Mouse (Mus musculus): Measurements from ENCODE around the gene Dag1. TPM values are rescaled to one million over a fixed set of nuclear protein-coding genes. Genes with fewer than 3 reads are reported as not detected.
"Not testable (repeated sequence)": the region's sequence is repeated elsewhere in the genome, so short reads cannot be mapped to it uniquely, and the experiment has no call there.

The Dag1 gene
- polyA plus RNA-seq, 1 experiment from 2014 or later = 75.1 TPM

- H3K27me3 ChIP-seq (replicated peaks) = no peaks in the 10 kb centered on the region
- H3K36me3 ChIP-seq = 0 out of 2 replicates have a peak, but pooled peaks cover 7% of the 10 kb centered on the region
- no peaks in the 10 kb centered on the region for H3K4me1 ChIP-seq (replicated peaks)
- no peak for ATAC-seq
- no peak overlapping the region for H3K4me3 ChIP-seq (replicated peaks)
- 73% methylated on average over 11 of the region's 11 CpGs for WGBS
- H3K9ac ChIP-seq = no peak overlapping the region
- no peak overlapping the region for H3K4me2 ChIP-seq (replicated peaks)
- H3K27ac ChIP-seq = no peak overlapping the region
- no peaks in the 10 kb centered on the region for H3K9me3 ChIP-seq
Observed at GRCm38 (mm10) chr9:108217936-108218543, 45.7 kb downstream of the Dag1 start.

GRCm38 (mm10) chr9:108217406-108217805, 46.4 kb downstream of the Dag1 start:
- no peaks in the 10 kb centered on the region for H3K4me1 ChIP-seq (replicated peaks)
- no peaks in the 10 kb centered on the region for H3K27me3 ChIP-seq (replicated peaks)
- H3K4me2 ChIP-seq (replicated peaks) = no peak overlapping the region
- ATAC-seq = no peak
- H3K9ac ChIP-seq = no peak overlapping the region
- no peaks in the 10 kb centered on the region for H3K9me3 ChIP-seq
- 93% methylated on average over 3 of the region's 3 CpGs for WGBS
- no peak overlapping the region for H3K4me3 ChIP-seq (replicated peaks)
- no peak overlapping the region for H3K27ac ChIP-seq
- 0 out of 2 replicates have a peak, but pooled peaks cover 7% of the 10 kb centered on the region for H3K36me3 ChIP-seq

GRCm38 (mm10) chr9:108213105-108213504, 50.7 kb downstream of the Dag1 start:
- WGBS = 61% methylated on average over 7 of the region's 7 CpGs
- H3K4me1 ChIP-seq (replicated peaks) = no peaks in the 10 kb centered on the region
- H3K9ac ChIP-seq = no peak overlapping the region
- peaks cover 21% of the 10 kb centered on the region for H3K36me3 ChIP-seq
- ATAC-seq = no peak; the same call in 1 of the 2 replicates
- no peak overlapping the region for H3K4me3 ChIP-seq (replicated peaks)
- H3K9me3 ChIP-seq = no peaks in the 10 kb centered on the region
- H3K27me3 ChIP-seq (replicated peaks) = no peaks in the 10 kb centered on the region
- H3K27ac ChIP-seq = no peak overlapping the region
- H3K4me2 ChIP-seq (replicated peaks) = no peak overlapping the region

GRCm38 (mm10) chr9:108212426-108212825, 51.3 kb downstream of the Dag1 start:
- no peaks in the 10 kb centered on the region for H3K27me3 ChIP-seq (replicated peaks)
- peaks cover 23% of the 10 kb centered on the region for H3K36me3 ChIP-seq
- no peak overlapping the region for H3K9ac ChIP-seq
- no peak overlapping the region for H3K27ac ChIP-seq
- H3K9me3 ChIP-seq = no peaks in the 10 kb centered on the region
- ATAC-seq = no peak
- H3K4me1 ChIP-seq (replicated peaks) = no peaks in the 10 kb centered on the region
- 78% methylated on average over 2 of the region's 2 CpGs for WGBS
- no peak overlapping the region for H3K4me2 ChIP-seq (replicated peaks)
- no peak overlapping the region for H3K4me3 ChIP-seq (replicated peaks)

- Histone ChIP-seq H3K4me1 (replicated peaks) (peaks cover 2% of the 10 kb centered on the region), H3K9me3 (no peaks in the 10 kb centered on the region), H3K9ac (no peak overlapping the region), H3K4me2 (replicated peaks) (no peak overlapping the region), H3K36me3 (peaks cover 26% of the 10 kb centered on the region), H3K27ac (no peak overlapping the region), H3K27me3 (replicated peaks) (no peaks in the 10 kb centered on the region), H3K4me3 (replicated peaks) (no peak overlapping the region)
- ATAC-seq = no peak
- WGBS = 83% methylated on average over 3 of the region's 3 CpGs
Observed at GRCm38 (mm10) chr9:108205571-108205901, 58.2 kb downstream of the Dag1 start.

- H3K36me3 ChIP-seq = peaks cover 26% of the 10 kb centered on the region
- H3K27ac ChIP-seq = no peak overlapping the region
- H3K27me3 ChIP-seq (replicated peaks) = no peaks in the 10 kb centered on the region
- H3K4me2 ChIP-seq (replicated peaks) = no peak overlapping the region
- H3K4me3 ChIP-seq (replicated peaks) = no peak overlapping the region
- no peak overlapping the region for H3K9ac ChIP-seq
- ATAC-seq = no peak
- 86% methylated on average over 8 of the region's 8 CpGs for WGBS
- H3K4me1 ChIP-seq (replicated peaks) = peaks cover 5% of the 10 kb centered on the region
- H3K9me3 ChIP-seq = no peaks in the 10 kb centered on the region
Observed at GRCm38 (mm10) chr9:108204884-108205570, 58.7 kb downstream of the Dag1 start.

- Histone ChIP-seq H3K27ac (no peak overlapping the region), H3K4me3 (replicated peaks) (no peak overlapping the region), H3K9me3 (no peaks in the 10 kb centered on the region), H3K4me1 (replicated peaks) (peaks cover 5% of the 10 kb centered on the region), H3K4me2 (replicated peaks) (0 out of 2 replicates have a peak overlapping the region, but pooled peaks have one; percentile 34), H3K36me3 (peaks cover 11% of the 10 kb centered on the region), H3K9ac (no peak overlapping the region), H3K27me3 (replicated peaks) (no peaks in the 10 kb centered on the region)
- ATAC-seq = no peak
- WGBS = 28% methylated on average over 13 of the region's 13 CpGs
Observed at GRCm38 (mm10) chr9:108203015-108203414, 60.7 kb downstream of the Dag1 start.

- no peaks in the 10 kb centered on the region for H3K27me3 ChIP-seq (replicated peaks)
- no peak for ATAC-seq
- 96% methylated on average over 2 of the region's 2 CpGs for WGBS
Observed at GRCm38 (mm10) chr9:108202169-108202568, 61.6 kb downstream of the Dag1 start.

GRCm38 (mm10) chr9:108201160-108201559, 62.6 kb downstream of the Dag1 start:
- Histone ChIP-seq H3K4me1 (replicated peaks) (peaks cover 14% of the 10 kb centered on the region), H3K36me3 (no peaks in the 10 kb centered on the region), H3K4me2 (replicated peaks) (peak overlapping the region; percentile 48), H3K9ac (no peak overlapping the region), H3K9me3 (no peaks in the 10 kb centered on the region), H3K4me3 (replicated peaks) (no peak overlapping the region), H3K27me3 (replicated peaks) (no peaks in the 10 kb centered on the region), H3K27ac (no peak overlapping the region)
- ATAC-seq = peak; percentile 99
- WGBS = 0% methylated on average over 13 of the region's 13 CpGs

More at GRCm38 (mm10) chr9:108202169-108202568, 61.6 kb downstream of the Dag1 start:
- no peak overlapping the region for H3K9ac ChIP-seq
- peaks cover 10% of the 10 kb centered on the region for H3K4me1 ChIP-seq (replicated peaks)
- H3K27ac ChIP-seq = no peak overlapping the region
- H3K4me3 ChIP-seq (replicated peaks) = no peak overlapping the region
- H3K4me2 ChIP-seq (replicated peaks) = no peak overlapping the region
- H3K36me3 ChIP-seq = 0 out of 2 replicates have a peak, but pooled peaks cover 4% of the 10 kb centered on the region
- H3K9me3 ChIP-seq = no peaks in the 10 kb centered on the region

GRCm38 (mm10) chr9:108198621-108199020, 65.1 kb downstream of the Dag1 start:
- no peaks in the 10 kb centered on the region for H3K36me3 ChIP-seq
- no peak for ATAC-seq
- H3K4me2 ChIP-seq (replicated peaks) = no peak overlapping the region
- H3K27ac ChIP-seq = no peak overlapping the region
- peaks cover 14% of the 10 kb centered on the region for H3K4me1 ChIP-seq (replicated peaks)
- 48% methylated on average over 4 of the region's 4 CpGs for WGBS
- H3K9ac ChIP-seq = no peak overlapping the region
- no peaks in the 10 kb centered on the region for H3K9me3 ChIP-seq
- H3K4me3 ChIP-seq (replicated peaks) = no peak overlapping the region
- H3K27me3 ChIP-seq (replicated peaks) = no peaks in the 10 kb centered on the region

GRCm38 (mm10) chr9:108196920-108197677, 66.7 kb downstream of the Dag1 start:
- WGBS = 24% methylated on average over 24 of the region's 24 CpGs

GRCm38 (mm10) chr9:108196222-108196621, 67.5 kb downstream of the Dag1 start:
- H3K9me3 ChIP-seq; ATAC-seq; H3K27me3 ChIP-seq (replicated peaks); H3K4me3 ChIP-seq (replicated peaks); H3K27ac ChIP-seq; H3K36me3 ChIP-seq; H3K4me2 ChIP-seq (replicated peaks); H3K9ac ChIP-seq: not testable (repeated sequence)
- peaks cover 14% of the 10 kb centered on the region for H3K4me1 ChIP-seq (replicated peaks)
- 59% methylated on average over 6 of the region's 6 CpGs for WGBS

More at GRCm38 (mm10) chr9:108196920-108197677, 66.7 kb downstream of the Dag1 start:
- Histone ChIP-seq H3K4me2 (replicated peaks) (peak overlapping the region; percentile 30), H3K4me1 (replicated peaks) (peaks cover 14% of the 10 kb centered on the region), H3K4me3 (replicated peaks) (no peak overlapping the region), H3K9me3 (no peaks in the 10 kb centered on the region), H3K9ac (no peak overlapping the region), H3K36me3 (no peaks in the 10 kb centered on the region), H3K27me3 (replicated peaks) (no peaks in the 10 kb centered on the region), H3K27ac (no peak overlapping the region)
- no peak for ATAC-seq

All from intestine, embryonic 15.5 days (tissue).